Mouse (Mus musculus): ENCODE measurements around the gene Phb.
A peak's percentile ranks its signal among the peaks of the same experiment; 100 is the strongest.

The Phb gene

DNA sequence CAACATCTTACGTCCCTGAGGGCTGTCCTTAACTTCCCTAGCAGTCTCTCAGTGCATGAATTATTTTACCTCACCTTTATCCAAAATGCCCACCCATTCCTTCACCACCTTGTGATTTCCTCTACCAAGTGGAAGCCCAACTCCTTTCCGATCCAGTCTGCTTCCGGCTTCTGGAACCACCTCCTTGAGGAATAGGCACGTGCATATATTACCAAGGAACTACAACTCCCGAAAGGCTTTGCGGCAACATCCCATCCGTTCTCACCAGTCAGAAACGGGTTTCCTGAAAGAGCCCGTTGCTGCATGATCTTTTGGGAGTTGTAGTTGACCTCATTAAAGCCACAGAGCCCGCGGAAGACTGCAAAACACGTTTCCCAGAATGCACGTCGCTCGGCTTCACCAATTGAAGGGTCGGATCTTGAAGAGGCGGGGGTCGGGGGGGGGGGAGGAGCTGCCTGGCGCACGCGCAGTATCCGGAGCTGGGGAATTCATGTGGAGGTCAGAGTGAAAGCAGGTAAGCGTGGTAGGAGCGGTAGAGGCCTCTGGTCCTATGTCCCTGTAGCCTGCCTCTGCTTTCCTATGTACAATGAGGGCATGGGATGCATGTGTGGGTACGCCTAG, at the start of gene Phb:
Phb (plus strand) TSS at position 429 of the 621 bp plus-strand sequence.
- DNase-seq (ENCODE audit: low spot score in 2 of 2) = peak; percentile 90 to 92

GRCm38 (mm10) chr11:95617785-95618465, 48.8 kb upstream of the Phb start:
- DNase-seq (ENCODE audit: low spot score in 2 of 2) = peak in 1 of 2 experiments; percentile 15

GRCm38 (mm10) chr11:95619081-95619480, 47.7 kb upstream of the Phb start:
- no peak for DNase-seq (ENCODE audit: low spot score in 2 of 2)

DNA sequence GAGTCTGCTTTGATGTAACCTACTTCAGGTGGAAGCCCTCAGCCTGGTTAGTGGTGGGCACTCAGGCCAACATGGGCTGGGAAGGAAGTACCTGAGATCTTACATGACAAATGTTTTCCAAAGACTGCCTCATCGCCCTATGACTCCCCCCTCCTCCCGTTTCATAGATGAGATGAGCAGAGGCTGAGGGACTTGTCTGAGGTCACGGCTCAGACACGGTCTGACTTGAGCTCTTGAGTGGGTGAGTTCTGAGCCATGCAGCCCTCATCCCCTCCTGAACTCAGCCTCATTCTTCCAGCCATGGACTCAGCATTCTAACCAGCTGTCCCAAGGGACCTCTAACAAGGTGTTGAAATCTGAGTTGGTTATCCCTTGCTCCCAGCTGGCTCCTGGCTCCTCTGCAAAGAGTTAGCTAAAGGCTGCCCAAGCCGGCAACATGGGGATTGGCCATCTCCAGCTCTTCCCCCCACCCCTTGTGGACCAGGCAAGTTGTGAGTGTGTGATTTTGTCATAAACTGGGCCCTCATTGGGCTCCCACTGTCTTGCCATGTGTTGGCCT, 46.8 kb upstream of the Phb start:
- DNase-seq (ENCODE audit: low spot score in 2 of 2) = no peak

- DNase-seq (ENCODE audit: low spot score in 2 of 2) = no peak
Measured at GRCm38 (mm10) chr11:95621010-95621409, 45.7 kb upstream of the Phb start.

DNA sequence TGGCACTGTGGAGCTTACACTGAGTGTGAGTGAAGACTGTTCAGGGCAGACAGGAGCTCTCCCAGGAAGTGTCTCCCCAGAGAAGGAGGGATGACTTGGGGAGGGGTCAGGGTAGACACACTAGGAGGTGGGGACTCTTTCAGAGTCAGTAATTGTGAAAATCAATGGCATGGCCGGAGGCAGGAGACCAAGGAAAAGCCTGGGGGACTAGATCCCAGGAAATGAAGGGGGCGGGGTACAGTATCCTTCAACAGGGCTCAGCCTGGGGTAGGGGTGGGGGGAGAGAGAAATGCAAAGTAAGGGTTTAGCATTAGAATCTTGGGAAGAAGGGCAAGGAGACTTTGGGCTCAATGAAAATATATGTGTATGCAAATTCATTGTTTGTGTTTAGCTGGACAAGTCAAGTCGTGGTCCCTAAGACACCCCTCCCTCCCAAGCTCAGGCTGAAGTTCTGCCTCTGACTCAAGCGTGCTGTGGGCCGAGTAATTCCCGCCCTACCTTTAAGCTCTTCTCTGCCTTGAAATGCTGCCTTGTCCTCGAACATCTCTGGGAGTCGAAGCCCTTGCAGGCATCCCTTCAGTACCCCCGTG, 45.1 kb upstream of the Phb start:
- no peak for DNase-seq (ENCODE audit: low spot score in 2 of 2)

GRCm38 (mm10) chr11:95622426-95622825, 44.3 kb upstream of the Phb start:
- DNase-seq (ENCODE audit: low spot score in 2 of 2) = no peak

GRCm38 (mm10) chr11:95630558-95630957, 36.2 kb upstream of the Phb start:
- DNase-seq (ENCODE audit: low spot score in 2 of 2) = no peak

DNA sequence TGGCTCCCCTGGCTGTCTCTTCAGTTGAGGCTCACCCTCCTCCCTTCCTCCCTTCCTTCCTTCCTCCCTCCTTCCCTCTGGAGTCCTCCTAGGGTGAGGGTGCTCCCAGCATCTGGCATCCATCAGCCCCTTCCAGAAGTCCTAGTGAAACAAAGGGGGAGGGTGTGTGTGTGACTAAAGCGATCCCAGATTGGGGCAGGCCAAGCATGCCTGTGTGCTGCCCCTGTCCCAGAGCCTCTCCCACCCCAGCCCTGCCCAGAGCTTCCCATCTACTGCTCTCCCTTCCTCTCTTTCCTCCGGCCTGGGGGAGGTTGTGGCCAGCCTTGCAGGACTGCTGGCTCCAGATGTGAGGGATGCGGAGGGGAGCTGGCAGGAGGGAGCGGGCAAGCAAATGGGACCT, 35.5 kb upstream of the Phb start:
- no peak for DNase-seq (ENCODE audit: low spot score in 2 of 2)

DNA sequence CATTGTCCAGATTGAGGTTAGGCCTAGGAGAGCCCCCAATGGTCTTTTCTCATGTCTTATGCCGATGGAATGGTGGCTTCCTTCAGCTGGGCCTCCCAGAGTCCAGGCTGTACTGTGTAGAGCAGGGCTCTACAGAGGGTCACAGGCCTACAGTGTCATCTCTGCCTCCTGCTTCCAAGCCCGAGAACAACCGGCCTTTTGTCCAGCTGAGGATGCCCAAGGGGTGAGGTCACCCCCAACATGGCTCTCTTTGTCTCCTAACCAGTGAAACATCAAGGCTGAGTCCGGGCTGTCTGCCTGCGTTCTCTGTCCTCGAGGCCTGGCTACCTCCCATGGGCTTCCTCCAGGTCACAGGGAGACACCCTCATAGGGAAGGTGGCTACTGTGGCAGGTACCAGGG, 34.3 kb upstream of the Phb start:
- DNase-seq (ENCODE audit: low spot score in 2 of 2) = no peak

DNA sequence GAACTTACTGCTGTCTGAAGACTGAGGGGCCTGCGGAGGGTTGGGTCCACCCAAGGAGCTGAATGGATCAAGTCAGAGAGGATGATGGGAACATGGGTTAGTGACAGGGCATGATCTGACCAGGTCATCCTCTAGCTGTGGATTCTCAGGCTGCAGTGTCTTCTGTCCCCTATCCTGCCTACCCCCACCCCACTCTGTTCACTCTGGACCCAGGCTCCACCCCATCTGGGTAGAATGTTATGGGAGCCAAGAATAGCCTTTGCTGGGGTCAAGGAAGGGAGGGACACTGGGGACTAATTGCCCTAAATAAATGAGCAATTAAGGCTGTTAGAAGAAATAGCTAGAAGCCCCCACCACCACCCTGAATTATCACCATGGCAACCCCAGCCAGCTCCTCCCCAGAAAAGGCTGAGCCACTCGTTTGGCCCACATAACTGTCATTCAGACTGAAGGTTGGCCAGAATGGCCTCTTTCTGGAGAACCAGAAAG, 33.2 kb upstream of the Phb start:
- DNase-seq (ENCODE audit: low spot score in 2 of 2) = no peak

- no peak for DNase-seq (ENCODE audit: low spot score in 2 of 2)
Measured at GRCm38 (mm10) chr11:95635030-95635429, 31.7 kb upstream of the Phb start.

GRCm38 (mm10) chr11:95640751-95641150, 26.0 kb upstream of the Phb start:
- no peak for DNase-seq (ENCODE audit: low spot score in 2 of 2)

GRCm38 (mm10) chr11:95642534-95643280, 24.1 kb upstream of the Phb start:
- no peak for DNase-seq (ENCODE audit: low spot score in 2 of 2)

GRCm38 (mm10) chr11:95643856-95644255, 22.9 kb upstream of the Phb start:
- DNase-seq (ENCODE audit: low spot score in 2 of 2) = no peak

- DNase-seq (ENCODE audit: low spot score in 2 of 2) = no peak
Measured at GRCm38 (mm10) chr11:95644381-95644780, 22.4 kb upstream of the Phb start.

DNA sequence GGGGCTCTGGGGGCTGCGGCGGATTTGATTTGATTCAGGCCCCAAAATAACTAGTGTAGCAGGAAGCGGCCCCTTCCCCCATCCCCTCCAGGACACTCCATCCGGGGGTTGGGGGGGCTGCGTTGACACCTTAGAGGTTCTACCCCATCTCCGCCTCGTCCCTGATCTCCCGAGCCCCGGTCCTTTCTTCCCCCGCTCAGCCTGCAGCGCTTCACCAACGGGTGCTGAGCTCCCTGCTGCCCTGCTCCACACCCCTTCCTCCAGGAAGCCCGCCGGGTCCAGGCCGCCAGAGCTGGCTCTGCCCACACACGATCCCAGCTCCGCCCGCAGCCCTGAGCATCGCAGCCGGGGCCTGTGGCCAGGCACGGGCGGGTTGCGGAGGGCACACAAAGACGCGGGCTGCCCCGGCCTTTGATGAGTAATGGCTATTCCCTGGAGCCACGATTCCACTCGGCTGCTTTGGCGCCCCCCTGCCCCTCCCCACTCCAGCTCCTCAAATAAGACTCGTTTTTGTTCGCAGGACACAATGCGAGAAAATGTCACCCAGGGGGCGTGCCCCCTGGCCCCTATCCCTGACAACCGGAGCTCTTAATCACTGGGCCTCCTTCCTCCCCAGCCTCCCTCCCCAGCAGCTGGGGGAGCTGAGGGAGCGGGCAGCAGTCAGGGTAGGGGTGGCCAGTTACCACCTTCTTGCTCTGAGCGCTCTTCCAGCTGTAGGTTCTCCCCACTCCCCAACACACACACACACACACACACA, 21.2 kb upstream of the Phb start:
- no peak for DNase-seq (ENCODE audit: low spot score in 2 of 2)

- no peak for DNase-seq (ENCODE audit: low spot score in 2 of 2)
Measured at GRCm38 (mm10) chr11:95646154-95646490, 20.6 kb upstream of the Phb start.

DNA sequence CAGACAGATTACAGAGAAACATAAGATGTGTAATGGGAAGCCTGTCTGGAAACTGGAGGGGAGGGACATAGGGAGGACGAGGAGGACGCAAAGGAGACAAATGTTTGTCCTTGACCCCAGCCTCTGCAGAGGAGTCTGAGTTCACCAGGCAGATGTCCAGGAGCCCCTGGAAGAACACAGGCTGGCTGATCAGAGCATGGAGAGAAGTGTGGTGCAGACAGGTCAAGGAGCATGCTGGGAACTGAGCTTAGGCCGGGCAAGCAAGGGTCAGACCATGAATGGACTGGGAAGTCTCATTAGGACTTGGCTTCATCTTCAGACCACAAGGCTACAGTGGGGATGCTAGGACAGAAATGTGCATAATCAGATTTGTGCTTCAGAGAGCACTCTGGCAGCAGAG, 19.0 kb upstream of the Phb start:
- no peak for DNase-seq (ENCODE audit: low spot score in 2 of 2)

- peak; percentile 67 to 69 for DNase-seq (ENCODE audit: low spot score in 2 of 2)
Measured at GRCm38 (mm10) chr11:95648827-95649226, 17.9 kb upstream of the Phb start.

DNA sequence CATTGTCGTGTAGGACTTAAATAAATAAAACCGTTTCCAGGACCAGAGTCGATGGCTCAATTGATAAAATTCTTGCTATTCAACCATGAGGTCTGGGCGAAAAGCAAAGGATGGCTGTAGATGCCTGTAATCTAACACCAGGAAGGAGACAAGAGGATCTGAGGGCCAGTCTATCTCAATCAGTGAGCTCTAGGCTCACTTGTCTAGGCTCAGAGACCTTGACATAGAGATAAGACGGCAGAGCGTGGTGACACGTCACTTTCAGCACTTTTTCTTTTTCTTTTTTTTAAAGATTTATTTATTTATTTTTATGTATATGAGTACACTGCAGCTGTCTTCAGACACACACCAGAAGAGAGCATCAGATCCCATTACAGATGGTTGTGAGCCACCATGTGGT, 17.2 kb upstream of the Phb start:
- no peak for DNase-seq (ENCODE audit: low spot score in 2 of 2)

All from urinary bladder, postnatal 36 days (tissue).